Mouse (Mus musculus) left cerebral cortex, adult 18-20 months (tissue): ENCODE measurements around the gene Apoa5. TPM values are rescaled to one million over a fixed set of nuclear protein-coding genes. Genes with fewer than 3 reads are reported as not detected.
"Not testable (repeated sequence)": the region's sequence is repeated elsewhere in the genome, so short reads cannot be mapped to it uniquely, and the experiment has no call there.

Source experiments
- DNase-seq, 2 experiments: peaks; one replicate each; pipeline ENCODE4 v3.0.0; 2021 to 2022; ENCODE audit warnings: low spot score in 2 of 2, mixed read lengths in 1 of 2
- total RNA-seq, 2 experiments: library from RNA; stranded (reverse); gene quantifications; 2 replicates each; pipeline ENCODE4 v1.2.3; 2021

Gene Apoa5
- total RNA-seq, 2 experiments from 2014 or later: not detected

DNA sequence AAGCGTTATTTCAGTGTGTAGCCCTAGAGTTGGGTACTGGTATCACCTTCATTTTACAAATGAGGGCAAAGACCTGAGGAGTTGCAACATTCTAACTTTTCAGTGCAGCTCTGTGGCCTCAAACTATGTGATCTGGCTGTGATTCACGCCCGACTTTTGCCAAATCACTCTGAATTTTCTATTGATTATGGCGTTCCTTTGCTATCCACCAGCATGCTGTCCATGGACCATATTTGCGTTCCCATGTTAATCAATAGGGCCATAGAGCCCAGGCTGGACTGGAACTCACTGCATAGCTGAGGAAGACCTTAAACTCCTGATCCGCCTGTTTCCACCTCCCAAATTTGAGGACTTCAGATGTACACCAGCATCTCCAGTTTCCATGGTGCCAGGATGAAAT lies 9.3 kb upstream of the Apoa5 start:
- no peak for DNase-seq

DNA sequence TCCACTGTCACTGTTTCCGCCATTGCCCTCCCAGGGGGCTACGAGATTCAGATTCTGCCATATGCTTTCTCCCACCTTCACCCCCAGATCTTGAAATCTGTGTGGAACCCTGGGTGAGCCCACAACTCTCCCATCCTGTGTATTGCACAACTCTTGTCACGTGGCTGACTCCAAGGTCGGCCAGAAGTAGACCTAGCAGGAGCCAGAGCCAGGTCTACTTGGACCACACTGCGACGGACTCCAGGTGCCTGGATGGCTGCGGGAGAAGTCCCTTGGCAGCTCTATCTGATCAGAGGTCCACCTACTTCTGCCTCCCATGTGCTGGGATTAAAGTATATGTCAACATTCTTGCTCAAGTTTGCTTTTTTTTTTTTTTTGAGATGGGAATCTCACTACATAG lies 7.3 kb upstream of the Apoa5 start:
- DNase-seq: no peak

DNA sequence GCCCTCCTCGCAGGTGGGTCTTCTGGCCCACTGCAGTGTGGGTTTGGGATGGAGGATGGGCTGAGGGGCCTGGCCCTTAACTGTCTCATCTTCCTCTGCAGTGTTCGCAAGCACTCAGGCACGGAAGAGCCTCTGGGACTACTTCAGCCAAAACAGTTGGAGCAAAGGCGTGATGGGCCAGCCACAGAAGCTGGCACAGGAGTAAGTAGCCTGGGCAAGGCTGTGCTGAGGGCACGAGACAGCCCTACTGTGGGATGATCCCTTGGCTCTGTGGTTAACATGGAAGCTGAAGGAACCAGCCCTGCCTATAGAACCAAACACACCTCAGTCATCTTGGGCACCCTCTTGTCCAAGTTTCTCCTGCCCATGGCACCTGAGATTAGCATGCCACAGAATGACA lies 692 bp downstream of the Apoa5 start:
- no peak for DNase-seq

DNA sequence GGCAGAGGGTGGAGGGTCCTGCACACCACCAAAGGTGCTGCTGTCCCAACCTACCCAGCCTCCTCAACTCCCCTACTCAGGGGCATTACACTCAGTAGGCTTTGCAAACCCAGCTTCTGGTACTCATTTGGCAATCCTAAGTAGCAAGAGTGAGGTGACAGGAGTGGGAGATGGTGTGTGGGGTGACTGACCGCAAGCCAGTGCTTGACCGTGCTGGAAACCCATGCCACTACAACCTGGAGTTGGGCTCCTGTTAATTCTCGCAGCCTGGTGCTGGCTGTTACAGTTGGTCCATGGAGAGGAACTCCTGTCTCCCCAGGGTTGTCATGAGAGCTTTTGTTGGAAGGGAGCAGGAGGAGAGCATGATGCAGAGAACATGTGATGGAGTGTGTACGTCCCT lies 2.3 kb downstream of the Apoa5 start:
- DNase-seq: no peak

DNA sequence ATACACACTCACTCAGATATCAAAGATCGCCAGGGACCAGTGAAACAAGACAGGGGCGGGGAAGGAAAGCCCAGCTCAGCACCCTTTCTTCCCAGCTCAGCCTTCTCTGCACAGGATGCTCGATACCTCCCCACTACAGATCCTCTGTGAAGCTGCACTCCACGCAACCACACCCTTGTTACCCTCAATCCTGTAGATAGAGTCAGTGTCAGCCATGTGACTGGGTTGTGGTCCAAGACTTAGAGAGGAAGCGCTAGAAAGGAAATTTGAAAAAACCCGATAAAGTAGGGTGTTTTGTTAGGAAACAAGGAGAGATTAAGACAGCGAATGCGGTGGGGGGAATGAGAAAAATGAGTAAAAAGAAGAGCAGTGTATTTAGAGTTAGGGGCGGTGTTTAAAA lies 3.6 kb downstream of the Apoa5 start:
- DNase-seq: no peak

DNA sequence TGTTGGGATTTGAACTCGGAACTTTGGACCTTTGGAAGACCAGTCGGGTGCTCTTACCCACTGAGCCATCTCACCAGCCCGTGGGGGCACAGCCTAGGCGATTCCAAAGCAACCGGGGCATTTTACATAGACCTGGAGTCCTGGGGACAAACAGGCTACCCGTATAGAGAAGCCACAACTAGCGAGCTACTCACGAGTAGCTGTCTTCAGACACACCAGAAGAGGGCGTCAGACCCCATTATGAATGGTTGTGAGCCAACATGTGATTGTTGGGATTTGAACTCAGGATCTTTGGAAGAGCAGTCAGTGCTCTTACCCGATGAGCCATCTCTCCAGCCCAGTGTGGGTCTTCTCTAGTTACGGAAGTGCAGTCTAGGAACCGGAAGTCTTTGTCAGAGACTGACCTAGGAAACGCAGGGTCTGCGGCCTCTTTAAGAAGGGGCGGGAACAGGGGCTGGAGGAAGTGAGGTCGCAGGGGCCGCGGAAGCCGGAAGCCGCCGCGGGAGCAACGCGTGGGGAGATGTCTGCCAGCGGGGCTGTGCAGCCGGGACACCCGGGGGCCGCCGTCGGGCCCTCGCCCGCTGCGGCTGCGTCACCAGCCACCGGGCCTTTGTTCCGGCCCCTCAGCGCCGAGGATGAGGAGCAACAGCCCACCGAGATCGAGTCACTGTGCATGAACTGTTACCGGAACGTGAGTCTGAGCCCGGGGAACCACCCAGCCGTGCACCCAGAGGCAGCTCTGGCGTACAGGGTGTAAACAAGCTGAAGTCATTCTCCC lies 4.4 kb downstream of the Apoa5 start, which contains the start of gene Zpr1:
Gene Zpr1 (plus strand): TSS at position 388 of the 778 bp plus-strand sequence.
- peak; percentile 87 to 90 for DNase-seq

DNA sequence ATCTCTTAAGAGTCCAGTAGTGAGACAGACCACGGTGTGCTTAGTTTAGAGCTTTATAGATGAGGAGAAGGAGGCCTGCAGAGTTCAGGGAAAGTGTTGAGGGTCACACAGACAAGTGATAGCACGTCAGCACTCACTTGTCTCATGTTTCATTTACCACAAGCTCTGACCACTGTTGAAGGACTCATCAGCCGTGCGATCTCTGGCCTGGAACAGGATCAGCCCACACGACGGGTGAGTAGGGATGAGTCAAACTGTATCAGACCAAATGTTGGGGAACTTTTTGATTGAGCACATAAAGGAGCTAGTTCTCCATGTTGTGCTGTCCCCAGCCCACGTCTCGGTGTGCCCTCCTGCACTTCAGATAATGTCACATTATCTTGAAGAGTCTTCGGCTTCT lies 6.1 kb downstream of the Apoa5 start:
- no peak for DNase-seq

DNA sequence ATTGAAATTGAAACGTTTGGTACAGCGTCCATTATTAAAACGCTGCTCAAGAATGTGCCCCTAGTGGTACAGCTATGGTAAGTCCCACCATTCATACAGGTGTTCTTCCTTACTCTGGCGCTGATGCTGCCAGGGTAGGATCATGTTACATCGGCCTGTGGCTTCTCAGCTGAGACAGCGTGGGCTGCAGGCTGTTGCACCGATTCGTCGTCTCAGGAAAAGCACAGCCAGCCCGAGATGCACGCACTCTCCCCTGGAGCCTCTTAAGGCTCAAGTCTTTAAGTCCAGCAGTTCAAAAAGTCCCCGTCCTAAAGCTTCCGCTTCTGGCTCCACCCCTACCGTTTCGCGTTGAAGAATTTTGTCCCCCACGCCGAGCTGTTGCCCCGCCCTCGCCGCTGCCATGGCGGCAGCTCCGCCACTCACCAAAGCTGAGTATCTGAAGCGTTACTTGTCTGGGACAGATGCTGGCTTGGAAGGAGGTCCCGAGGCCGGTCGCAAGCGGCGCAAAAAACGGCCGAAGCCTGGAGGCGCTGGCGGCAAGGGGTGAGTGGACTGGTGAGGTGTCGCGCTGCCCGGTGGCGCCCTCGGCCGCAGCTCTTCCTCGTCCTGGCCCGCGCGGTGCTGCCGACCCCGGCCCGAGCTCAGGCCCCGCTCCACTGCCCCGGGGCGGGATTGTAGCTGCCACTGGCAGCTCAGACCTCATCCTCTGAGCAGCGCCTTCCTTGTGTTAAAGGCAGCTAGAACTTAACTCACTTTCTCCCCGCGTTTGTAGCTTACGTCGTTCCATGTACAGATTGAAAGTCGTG lies 14.4 kb downstream of the Apoa5 start, which contains the start of gene Bud13:
Gene Bud13 (plus strand): TSS at position 378 of the 806 bp plus-strand sequence.
- DNase-seq: peak; percentile 93 to 95

DNA sequence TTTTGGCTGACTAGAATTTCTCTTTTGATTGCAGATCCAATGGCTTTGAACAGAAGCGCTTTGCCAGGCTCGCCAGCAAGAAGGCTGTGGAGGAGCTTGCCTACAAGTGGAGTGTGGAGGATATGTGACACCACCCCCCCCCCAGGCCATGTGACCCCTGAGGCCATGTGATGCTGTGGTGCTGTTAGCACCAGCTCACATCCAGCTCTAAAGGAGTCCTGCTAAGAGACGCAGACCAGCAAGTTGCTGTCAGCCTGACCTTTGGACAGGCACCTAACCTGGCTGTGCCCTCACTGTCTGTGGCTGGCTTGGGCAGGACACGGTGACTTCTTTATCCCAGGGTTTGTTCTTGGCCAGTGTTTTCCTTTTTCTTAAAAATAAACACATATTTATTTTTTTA lies 29.9 kb downstream of the Apoa5 start:
- DNase-seq: no peak

DNA sequence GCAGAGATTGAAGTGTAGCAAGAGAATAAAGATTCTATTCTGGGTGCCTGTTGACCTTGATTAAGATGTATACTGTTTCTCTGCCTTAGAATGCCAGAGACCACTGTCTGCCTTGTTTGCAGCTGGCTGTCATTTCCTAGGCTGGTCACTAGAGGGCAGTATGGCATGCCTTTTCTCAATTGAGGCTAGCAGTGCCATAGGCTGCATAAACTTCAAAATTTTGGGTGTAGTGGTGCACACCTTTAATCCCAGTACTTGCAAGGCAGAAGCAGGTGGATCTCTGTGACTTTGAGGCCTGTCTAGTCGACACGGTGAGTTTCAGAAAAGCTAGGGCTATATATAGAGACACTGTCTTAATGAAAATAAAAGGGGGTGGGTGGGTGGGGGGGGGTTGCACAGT lies 33.7 kb downstream of the Apoa5 start:
- peak; percentile 55 to 66 for DNase-seq

DNA sequence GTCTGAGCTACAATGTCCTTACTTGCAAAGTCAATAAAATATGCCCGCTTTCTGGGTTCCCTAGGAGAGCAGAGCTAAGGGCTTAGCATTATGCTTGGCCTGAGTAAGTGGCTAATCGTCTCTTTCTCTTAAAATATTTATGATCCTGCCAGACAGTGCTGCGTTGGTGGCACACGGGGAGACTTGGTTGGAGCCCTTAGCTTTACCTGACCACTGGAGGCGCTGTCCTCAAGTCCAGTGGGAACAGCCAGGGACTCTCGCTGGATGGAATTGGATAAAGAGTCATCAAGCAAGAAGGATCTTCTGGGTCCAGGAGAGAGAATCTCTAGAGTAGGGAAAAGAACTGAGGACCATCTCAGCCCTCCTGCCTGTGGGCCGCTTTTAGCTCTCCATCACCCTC lies 40.7 kb downstream of the Apoa5 start:
- no peak for DNase-seq

DNA sequence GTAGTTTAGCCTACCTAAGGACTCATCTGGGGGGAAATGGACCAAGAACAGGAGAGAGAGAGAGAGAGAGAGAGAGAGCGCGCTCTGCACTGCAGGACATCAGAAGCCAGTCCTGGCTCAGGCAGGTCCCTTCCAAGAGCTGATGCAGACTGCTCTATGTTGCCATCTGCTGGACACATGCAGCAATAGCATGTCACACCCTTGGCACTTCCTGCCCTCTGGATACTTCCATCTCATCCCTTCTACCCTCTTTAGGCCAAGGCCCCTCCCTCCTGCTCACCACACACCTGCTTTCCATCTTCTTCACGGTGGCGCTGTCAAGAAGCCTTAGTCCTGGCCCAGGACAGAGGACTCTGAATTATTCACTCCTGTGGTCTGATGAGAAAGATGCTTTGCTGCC lies 46.1 kb downstream of the Apoa5 start:
- DNase-seq: peak; percentile 57 to 64

DNA sequence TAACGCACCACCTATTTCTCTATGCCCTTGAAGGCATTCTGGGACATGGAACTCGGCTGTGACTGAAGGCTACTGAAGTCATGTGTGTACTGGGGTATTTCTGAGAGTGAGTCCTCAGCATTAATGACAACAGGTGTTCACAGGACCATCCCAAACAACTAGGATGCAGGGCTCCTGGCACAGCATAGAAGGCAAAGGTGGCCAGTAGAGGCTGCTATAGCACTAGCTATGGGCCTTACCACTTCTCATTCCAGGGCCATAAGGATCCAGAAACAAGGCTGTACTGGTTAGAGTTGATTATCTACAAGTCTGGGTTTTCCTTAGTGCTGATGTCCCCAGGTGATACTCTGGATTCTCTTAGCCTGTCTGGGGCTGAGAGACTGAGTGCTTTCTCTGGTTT lies 46.5 kb downstream of the Apoa5 start:
- no peak for DNase-seq

DNA sequence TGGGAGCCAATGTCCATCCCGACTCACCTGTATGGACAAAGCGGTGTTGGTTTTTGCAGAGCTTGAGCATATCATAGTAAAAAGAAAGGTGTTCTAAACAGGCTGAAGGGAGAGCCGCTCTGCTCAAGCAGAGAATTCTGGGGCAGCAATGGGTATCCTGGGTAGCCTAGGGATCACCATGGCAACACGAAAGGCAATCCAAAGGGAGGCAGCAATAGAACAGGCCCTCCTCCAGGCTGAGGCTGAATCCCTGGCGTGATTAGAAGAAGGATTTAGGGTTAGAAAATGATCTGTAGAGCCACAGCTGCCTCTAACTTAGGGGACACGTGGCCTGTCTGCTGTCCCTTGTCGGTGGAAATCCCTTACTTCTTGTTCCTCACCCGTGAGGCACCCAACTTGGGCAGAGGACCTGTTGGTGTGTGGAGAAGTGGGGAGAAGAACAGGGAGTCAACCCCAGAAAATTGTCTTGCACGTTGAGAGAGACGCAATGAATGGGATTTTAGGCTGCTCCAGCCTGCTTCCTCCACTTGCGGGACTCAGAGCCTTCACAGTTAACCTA lies 47.5 kb downstream of the Apoa5 start:
- DNase-seq: peak; percentile 31 to 34

DNA sequence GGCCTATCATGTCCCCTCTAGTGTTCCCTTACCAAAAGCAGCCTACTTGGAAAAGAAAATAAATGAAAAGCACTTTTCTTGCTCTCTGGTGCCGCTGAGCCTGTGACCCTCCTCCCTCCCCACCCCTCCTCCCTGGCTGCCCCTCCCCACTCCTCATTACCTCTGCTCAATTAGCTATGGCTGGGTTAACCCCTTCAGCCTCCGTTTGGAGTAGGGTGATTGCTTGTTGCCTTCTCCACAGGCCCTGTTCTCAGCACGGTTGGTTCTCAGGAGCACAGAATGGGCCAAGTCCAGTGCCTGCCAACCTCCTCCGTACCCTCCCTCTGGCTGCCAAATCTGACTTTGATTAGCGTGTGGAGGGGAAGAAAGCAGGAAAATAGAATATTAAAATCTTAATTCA lies 48.0 kb downstream of the Apoa5 start:
- DNase-seq: no peak

DNA sequence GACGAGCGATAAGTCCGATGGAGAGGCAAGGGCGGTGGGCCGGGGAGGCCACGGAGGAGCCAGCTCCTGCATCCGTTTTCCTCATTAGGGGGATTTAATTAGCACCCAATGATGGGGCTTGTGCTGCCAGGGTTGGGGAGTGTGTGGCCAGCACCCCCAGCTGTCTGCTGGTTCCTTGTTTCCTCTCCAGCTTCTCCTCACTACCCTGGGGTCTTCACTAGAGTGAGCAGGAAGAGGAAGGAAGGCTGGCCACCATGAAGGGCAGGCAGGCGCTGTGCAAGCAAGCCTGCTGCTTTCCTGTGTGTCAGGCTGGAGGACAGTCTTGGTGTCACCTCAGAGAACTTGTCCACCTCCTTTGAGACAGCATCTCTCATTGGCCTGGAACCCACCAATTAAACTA lies 48.5 kb downstream of the Apoa5 start:
- DNase-seq: no peak

DNA sequence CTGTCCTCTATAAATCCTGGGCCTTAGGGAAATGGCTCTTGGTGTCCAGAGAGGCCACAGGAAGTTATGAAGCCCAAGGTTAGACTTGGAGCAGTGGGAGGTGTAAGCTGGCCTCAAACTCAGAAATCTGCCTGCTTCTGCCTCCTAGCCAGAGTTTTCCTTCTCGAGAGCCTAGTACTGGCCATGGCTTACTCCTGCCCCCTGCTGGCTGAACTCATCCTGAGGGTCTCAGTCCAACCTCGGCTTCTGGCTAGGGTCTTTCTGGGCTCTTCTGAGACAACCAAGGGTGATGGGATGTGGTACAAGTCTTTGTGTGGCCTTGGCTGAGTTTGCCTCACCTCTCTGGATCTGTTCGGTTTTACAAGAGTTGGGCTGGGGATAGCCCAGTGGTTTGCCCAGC lies 49.5 kb downstream of the Apoa5 start:
- no peak for DNase-seq

DNA sequence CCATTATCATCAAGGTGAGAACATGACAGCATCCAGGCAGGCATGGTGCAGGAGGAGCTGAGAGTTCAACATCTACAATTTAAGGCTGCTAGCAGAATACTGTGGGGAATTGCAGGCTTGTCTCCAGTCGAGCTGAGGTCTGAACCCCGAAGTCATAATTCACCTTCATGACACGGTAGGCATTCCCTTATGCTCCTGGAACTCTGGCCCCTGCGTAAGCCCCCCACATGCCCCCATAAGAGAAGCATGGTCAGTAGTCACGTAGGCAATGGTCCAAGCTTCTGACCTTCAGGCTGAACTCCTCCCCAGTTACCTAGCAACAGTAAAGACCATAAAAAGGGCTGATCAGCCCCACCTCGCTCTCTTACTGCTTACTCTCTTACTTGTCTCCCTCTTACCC lies 51.5 kb downstream of the Apoa5 start, which contains the start of gene 4931429L15Rik:
Gene 4931429L15Rik (minus strand): TSS at position 101 of the 400 bp plus-strand sequence.
- DNase-seq: not testable (repeated sequence)

DNA sequence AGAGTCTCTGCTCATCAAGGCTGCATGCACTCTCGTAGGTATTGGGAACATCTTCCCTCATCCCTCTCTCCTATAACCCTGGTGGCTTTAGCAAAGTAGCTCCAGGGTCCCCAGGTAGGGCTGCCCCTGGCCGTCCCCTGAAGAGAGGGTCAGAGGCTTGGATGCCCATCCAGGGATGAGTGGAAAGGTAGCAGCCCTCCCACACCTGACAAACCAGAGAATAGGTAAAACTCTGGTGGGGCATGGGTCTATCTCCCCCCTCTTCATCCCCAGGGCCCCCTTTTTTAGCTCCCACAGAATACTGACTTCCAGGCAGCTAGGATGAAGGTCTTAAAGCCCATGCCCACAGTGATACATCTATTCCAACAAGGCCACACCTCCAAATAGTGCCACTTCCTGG lies 52.0 kb downstream of the Apoa5 start:
- DNase-seq: no peak
